Mouse (Mus musculus): Measurements from ENCODE around the gene Emc9. TPM values are rescaled to one million over a fixed set of nuclear protein-coding genes. Genes with fewer than 3 reads are reported as not detected.
A peak's percentile ranks its signal among the peaks of the same experiment; 100 is the strongest.

Emc9 gene
- polyA plus RNA-seq, 1 experiment from 2014 or later = 3.7 TPM

- peak; percentile 92 for ATAC-seq (ENCODE audit: insufficient number of reproducible peaks, insufficient read depth, low FRiP score, low TSS enrichment, low read depth)
- Histone ChIP-seq H3K36me3 (peaks cover 30% of the 10 kb centered on the region), H3K27me3 (no peaks in the 10 kb centered on the region), H3K27ac (peak within 1 kb of the TSS; percentile 90), H3K4me3 (replicated peaks) (peak within 1 kb of the TSS; percentile 67), H3K4me1 (replicated peaks) (peaks cover 13% of the 10 kb centered on the region), H3K9ac (replicated peaks) (peak within 1 kb of the TSS; percentile 75), H3K9me3 (no peaks in the 10 kb centered on the region), H3K4me2 (peak within 1 kb of the TSS; percentile 83)
- WGBS = 2% methylated on average over 32 of the region's 32 CpGs
Observed at GRCm38 (mm10) chr14:55540067-55540786, 44.9 kb downstream of the Emc9 start, which contains the start of gene Pck2. Pck2 (plus strand) TSS chr14:55540266.

- no peaks in the 10 kb centered on the region for H3K36me3 ChIP-seq
- 50% methylated on average over 6 of the region's 6 CpGs for WGBS
- H3K4me1 ChIP-seq (replicated peaks) = peaks cover 10% of the 10 kb centered on the region
- H3K4me3 ChIP-seq (replicated peaks) = no peak overlapping the region
- no peaks in the 10 kb centered on the region for H3K9me3 ChIP-seq
- no peak for ATAC-seq (ENCODE audit: insufficient number of reproducible peaks, insufficient read depth, low FRiP score, low TSS enrichment, low read depth)
- no peak overlapping the region for H3K4me2 ChIP-seq
- no peak overlapping the region for H3K27ac ChIP-seq
- no peaks in the 10 kb centered on the region for H3K27me3 ChIP-seq
- H3K9ac ChIP-seq (replicated peaks) = no peak overlapping the region
Observed at GRCm38 (mm10) chr14:55536116-55536745, 48.9 kb downstream of the Emc9 start.

Other genes starting within 250 kb of the Emc9 start
- 83.2 and 86.9 TPM in 2 replicates for gene Dhrs4, start 106.5 kb downstream of the Emc9 start, polyA plus RNA-seq (2016; fragmentation: Nextera tagmentation; extraction: Ambion mirVana)
- 3.7 and 5.1 TPM in 2 replicates for gene Carmil3, start 94.7 kb downstream of the Emc9 start, polyA plus RNA-seq (2016; fragmentation: Nextera tagmentation; extraction: Ambion mirVana)
- gene Cpne6, start 74.9 kb downstream of the Emc9 start, polyA plus RNA-seq (2016; fragmentation: Nextera tagmentation; extraction: Ambion mirVana) = 0.32 and 0.35 TPM in 2 replicates
- not detected in 2 replicates for gene Nrl, start 60.3 kb downstream of the Emc9 start, polyA plus RNA-seq (2016; fragmentation: Nextera tagmentation; extraction: Ambion mirVana)
- 33.2 and 35.4 TPM in 2 replicates for gene Pck2, start 45.0 kb downstream of the Emc9 start, polyA plus RNA-seq (2016; fragmentation: Nextera tagmentation; extraction: Ambion mirVana)
- 65.5 and 69.7 TPM in 2 replicates for gene Dcaf11, start 25.3 kb downstream of the Emc9 start, polyA plus RNA-seq (2016; fragmentation: Nextera tagmentation; extraction: Ambion mirVana)
- 1.1 TPM in 1 of 2 replicates, not detected in the other for gene A730061H03Rik, start 24.9 kb downstream of the Emc9 start, polyA plus RNA-seq (2016; fragmentation: Nextera tagmentation; extraction: Ambion mirVana)
- gene Fitm1, start 9.7 kb downstream of the Emc9 start, polyA plus RNA-seq (2016; fragmentation: Nextera tagmentation; extraction: Ambion mirVana) = 16.0 and 16.1 TPM in 2 replicates
- gene Psme1, start 7.2 kb downstream of the Emc9 start, polyA plus RNA-seq (2016; fragmentation: Nextera tagmentation; extraction: Ambion mirVana) = 142 and 151 TPM in 2 replicates
- gene Psme2, start 5.8 kb upstream of the Emc9 start, polyA plus RNA-seq (2016; fragmentation: Nextera tagmentation; extraction: Ambion mirVana) = 210 and 260 TPM in 2 replicates
- gene Rnf31, start 6.4 kb upstream of the Emc9 start, polyA plus RNA-seq (2016; fragmentation: Nextera tagmentation; extraction: Ambion mirVana) = 19.9 and 22.4 TPM in 2 replicates
- gene Irf9, start 18.3 kb upstream of the Emc9 start, polyA plus RNA-seq (2016; fragmentation: Nextera tagmentation; extraction: Ambion mirVana) = 9.2 and 9.6 TPM in 2 replicates
- 10.0 and 12.2 TPM in 2 replicates for gene Rec8, start 32.7 kb upstream of the Emc9 start, polyA plus RNA-seq (2016; fragmentation: Nextera tagmentation; extraction: Ambion mirVana)
- gene Ipo4, start 50.7 kb upstream of the Emc9 start, polyA plus RNA-seq (2016; fragmentation: Nextera tagmentation; extraction: Ambion mirVana) = 78.9 and 100 TPM in 2 replicates
- 2.7 and 3.1 TPM in 2 replicates for gene Gm49378, start 52.6 kb upstream of the Emc9 start, polyA plus RNA-seq (2016; fragmentation: Nextera tagmentation; extraction: Ambion mirVana)
- 96.1 and 96.7 TPM in 2 replicates for gene Tm9sf1, start 58.5 kb upstream of the Emc9 start, polyA plus RNA-seq (2016; fragmentation: Nextera tagmentation; extraction: Ambion mirVana)
- gene Tssk4, start 64.9 kb upstream of the Emc9 start, polyA plus RNA-seq (2016; fragmentation: Nextera tagmentation; extraction: Ambion mirVana) = 0.70 and 1.0 TPM in 2 replicates
- 63.0 and 68.8 TPM in 2 replicates for gene Mdp1, start 75.2 kb upstream of the Emc9 start, polyA plus RNA-seq (2016; fragmentation: Nextera tagmentation; extraction: Ambion mirVana)
- gene Gmpr2, start 86.6 kb upstream of the Emc9 start, polyA plus RNA-seq (2016; fragmentation: Nextera tagmentation; extraction: Ambion mirVana) = 67.6 and 74.2 TPM in 2 replicates
- gene Nedd8, start 86.8 kb upstream of the Emc9 start, polyA plus RNA-seq (2016; fragmentation: Nextera tagmentation; extraction: Ambion mirVana) = 594 and 653 TPM in 2 replicates
- 57.1 and 58.3 TPM in 2 replicates for gene Tinf2, start 96.5 kb upstream of the Emc9 start, polyA plus RNA-seq (2016; fragmentation: Nextera tagmentation; extraction: Ambion mirVana)
- gene Tgm1, start 128.6 kb upstream of the Emc9 start, polyA plus RNA-seq (2016; fragmentation: Nextera tagmentation; extraction: Ambion mirVana) = 2.0 and 2.7 TPM in 2 replicates
- 27.3 and 29.0 TPM in 2 replicates for gene Rabggta, start 137.0 kb upstream of the Emc9 start, polyA plus RNA-seq (2016; fragmentation: Nextera tagmentation; extraction: Ambion mirVana)
- 72.5 and 82.6 TPM in 2 replicates for gene Dhrs1, start 160.4 kb upstream of the Emc9 start, polyA plus RNA-seq (2016; fragmentation: Nextera tagmentation; extraction: Ambion mirVana)
- gene Nop9, start 160.4 kb upstream of the Emc9 start, polyA plus RNA-seq (2016; fragmentation: Nextera tagmentation; extraction: Ambion mirVana) = 52.0 and 53.0 TPM in 2 replicates
- gene Cideb, start 173.2 kb upstream of the Emc9 start, polyA plus RNA-seq (2016; fragmentation: Nextera tagmentation; extraction: Ambion mirVana) = 0.60 TPM in 1 of 2 replicates, not detected in the other
- 0.58 and 0.73 TPM in 2 replicates for gene Ltb4r2, start 176.1 kb upstream of the Emc9 start, polyA plus RNA-seq (2016; fragmentation: Nextera tagmentation; extraction: Ambion mirVana)
- gene Ltb4r1, start 180.7 kb upstream of the Emc9 start, polyA plus RNA-seq (2016; fragmentation: Nextera tagmentation; extraction: Ambion mirVana) = 0.26 and 0.68 TPM in 2 replicates
- 17.7 and 19.9 TPM in 2 replicates for gene Adcy4, start 198.8 kb upstream of the Emc9 start, polyA plus RNA-seq (2016; fragmentation: Nextera tagmentation; extraction: Ambion mirVana)
- gene Ripk3, start 203.6 kb upstream of the Emc9 start, polyA plus RNA-seq (2016; fragmentation: Nextera tagmentation; extraction: Ambion mirVana) = 25.2 and 36.4 TPM in 2 replicates
- gene Nfatc4, start 237.8 kb upstream of the Emc9 start, polyA plus RNA-seq (2016; fragmentation: Nextera tagmentation; extraction: Ambion mirVana) = 147 and 151 TPM in 2 replicates